Mouse (Mus musculus) 3134 (cell line): ENCODE measurements around the gene Tmem109.

Experiments used
- DNase-seq: peaks from one replicate; pipeline ENCODE4 v3.0.0-alpha.2; 2011; ENCODE audit warnings: low spot score; ENCODE audit not compliant: insufficient read length; ENCODE audit errors: extremely low read depth

Tmem109 gene

GRCm38 (mm10) chr19:10842914-10843313 lies 38.9 kb downstream of the Tmem109 start:
- no peak for DNase-seq

GRCm38 (mm10) chr19:10841721-10842626 lies 39.8 kb downstream of the Tmem109 start:
- DNase-seq: no peak

GRCm38 (mm10) chr19:10839010-10839892 lies 42.5 kb downstream of the Tmem109 start, which contains the start of gene Slc15a3:
Gene Slc15a3 (plus strand): TSS chr19:10839727.
- DNase-seq: no peak

GRCm38 (mm10) chr19:10835671-10836070 lies 46.1 kb downstream of the Tmem109 start:
- DNase-seq: peak; percentile 43

GRCm38 (mm10) chr19:10833611-10834010 lies 48.2 kb downstream of the Tmem109 start:
- peak; percentile 67 for DNase-seq

- DNase-seq: peak; percentile 37
Observed at GRCm38 (mm10) chr19:10832030-10832429, 49.8 kb downstream of the Tmem109 start.

GRCm38 (mm10) chr19:10831424-10831823 lies 50.4 kb downstream of the Tmem109 start:
- DNase-seq: peak; percentile 45

- no peak for DNase-seq
Observed at GRCm38 (mm10) chr19:10829436-10830175, 52.2 kb downstream of the Tmem109 start, which contains the start of gene Cd6. Gene Cd6 (minus strand): TSS chr19:10830058.

- DNase-seq: no peak
Observed at GRCm38 (mm10) chr19:10828321-10828720, 53.5 kb downstream of the Tmem109 start.

GRCm38 (mm10) chr19:10824061-10824460 lies 57.7 kb downstream of the Tmem109 start:
- DNase-seq: no peak

- DNase-seq: no peak
Observed at GRCm38 (mm10) chr19:10822534-10822933, 59.3 kb downstream of the Tmem109 start.

GRCm38 (mm10) chr19:10821319-10821718 lies 60.5 kb downstream of the Tmem109 start:
- no peak for DNase-seq
